ENCODE assay signal across 19 mouse cellular contexts in the genomic region with DNA sequence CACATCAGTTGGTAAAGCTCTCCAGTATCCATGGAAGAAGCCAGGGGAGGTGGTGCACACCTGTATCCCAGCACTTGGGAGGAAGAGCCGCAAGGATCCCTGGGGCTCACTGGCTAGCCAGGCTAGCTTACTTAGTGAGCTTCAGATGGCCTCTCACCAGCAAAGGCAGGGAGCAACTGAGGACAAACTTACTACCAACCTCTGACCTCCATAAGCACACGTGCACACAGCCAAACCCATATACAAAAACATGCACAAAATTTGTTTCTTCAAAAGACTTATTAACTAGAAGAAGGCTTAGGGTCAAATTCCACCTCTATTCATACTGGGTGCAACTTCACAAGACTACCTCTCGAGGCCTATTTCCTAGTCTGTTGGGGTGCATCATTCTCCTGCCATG. TPM values are rescaled to one million over a fixed set of nuclear protein-coding genes. Genes with fewer than 3 reads are reported as not detected.
A peak's percentile ranks its signal among the peaks of the same experiment; 100 is the strongest.
DNase-seq lines count a peak whose midpoint lies in the region; ATAC-seq and TF ChIP-seq lines count a peak whose summit lies in the region.
"Had no signal": no experiment of that assay in that cellular context is flagged by ENCODE, and none has a peak within 500 bp of the region (broad histone marks: within the 10 kb centered on the region; RNA-seq: fewer than 3 reads in every experiment).

No protein-coding gene starts in this region.

- no peak for TF ChIP-seq POLR2A in kidney, adult 2 months (IDR thresholded peaks at IDR 0.05; ENCODE audit: low read depth, low read length)

- no peak overlapping the region for H3K9ac ChIP-seq in liver, embryonic 13.5 days
- no peak overlapping the region for H3K9ac ChIP-seq in liver, embryonic 12.5 days
- H3K9ac ChIP-seq in hindbrain, embryonic 16.5 days (ENCODE audit: low read depth, low read length), result no peak overlapping the region
- H3K9ac ChIP-seq: limb, embryonic 13.5 days; lung, embryonic 14.5 days; midbrain, embryonic 12.5 days had no signal

- WGBS in liver, embryonic 13.5 days (ENCODE audit: insufficient replicate concordance), result 80% methylated on average over 3 of the region's 3 CpGs
- WGBS in liver, embryonic 12.5 days (ENCODE audit: insufficient replicate concordance), result 84% methylated on average over 3 of the region's 3 CpGs
- 38% methylated on average over 3 of the region's 3 CpGs for WGBS in kidney, adult 2 months
- WGBS in hindbrain, embryonic 16.5 days, result 89% methylated on average over 3 of the region's 3 CpGs

- H3K9me3 ChIP-seq in liver, embryonic 13.5 days (replicated peaks), result no peaks in the 10 kb centered on the region
- H3K9me3 ChIP-seq in liver, embryonic 12.5 days (replicated peaks), result no peaks in the 10 kb centered on the region
- no peaks in the 10 kb centered on the region for H3K9me3 ChIP-seq in hindbrain, embryonic 16.5 days (ENCODE audit: control insufficient read depth, low read length)
- H3K9me3 ChIP-seq: limb, embryonic 13.5 days; midbrain, embryonic 12.5 days had no signal

- no peaks in the 10 kb centered on the region for H3K27me3 ChIP-seq in liver, embryonic 13.5 days
- H3K27me3 ChIP-seq in liver, embryonic 12.5 days (replicated peaks), result no peaks in the 10 kb centered on the region
- no peaks in the 10 kb centered on the region for H3K27me3 ChIP-seq in kidney, adult 2 months (replicated peaks; ENCODE audit: control insufficient read depth, insufficient read depth, low read length)
- H3K27me3 ChIP-seq in hindbrain, embryonic 16.5 days (replicated peaks; ENCODE audit: control insufficient read depth, insufficient read depth, low read length), result no peaks in the 10 kb centered on the region
- H3K27me3 ChIP-seq: limb, embryonic 13.5 days; midbrain, embryonic 12.5 days had no signal

- H3K4me2 ChIP-seq in liver, embryonic 13.5 days, result peak overlapping the region; percentile 20; the same call in 1 of the 2 replicates
- no peak overlapping the region for H3K4me2 ChIP-seq in liver, embryonic 12.5 days
- no peak overlapping the region for H3K4me2 ChIP-seq in hindbrain, embryonic 16.5 days (ENCODE audit: low read length)
- H3K4me2 ChIP-seq: limb, embryonic 13.5 days; lung, embryonic 14.5 days; midbrain, embryonic 12.5 days had no signal

- no peak overlapping the region for H3K4me3 ChIP-seq in liver, embryonic 13.5 days (replicated peaks)
- H3K4me3 ChIP-seq in liver, embryonic 12.5 days, result no peak overlapping the region
- H3K4me3 ChIP-seq in kidney, adult 2 months (ENCODE audit: insufficient read depth, low read depth, low read length), result no peak overlapping the region
- no peak overlapping the region for H3K4me3 ChIP-seq in hindbrain, embryonic 16.5 days (ENCODE audit: low read length)
- H3K4me3 ChIP-seq: heart, adult 2 months; limb, embryonic 13.5 days; midbrain, embryonic 12.5 days had no signal

- no peak for TF ChIP-seq CTCF in kidney, adult 2 months (conservative IDR thresholded peaks at IDR 0.05; ENCODE audit: insufficient read depth, insufficient read length, low read depth, low read length)

- H3K27ac ChIP-seq in liver, embryonic 13.5 days, result no peak overlapping the region
- no peak overlapping the region for H3K27ac ChIP-seq in liver, embryonic 12.5 days
- H3K27ac ChIP-seq in kidney, adult 2 months (ENCODE audit: insufficient read depth, low read depth, low read length), result peak overlapping the region; percentile 36
- H3K27ac ChIP-seq in hindbrain, embryonic 16.5 days (ENCODE audit: low read depth, low read length), result no peak overlapping the region
- H3K27ac ChIP-seq: heart, adult 2 months; hindbrain, postnatal 0 days; limb, embryonic 13.5 days; macrophage; midbrain, embryonic 12.5 days had no signal

- no peak for DNase-seq in liver, embryonic 13.5 days
- peak; percentile 76 for DNase-seq in kidney, adult 2 months
- peak; percentile 62 for DNase-seq in kidney, postnatal 14 days
- DNase-seq in yolk sac, embryonic 10.5 days (ENCODE audit: low spot score), result peak; percentile 21
- DNase-seq in right cerebral cortex, adult 2 months (ENCODE audit: low spot score in 2 of 2), result no peak
- DNase-seq: cerebellum, adult 18-20 months; gastrocnemius, postnatal 14 days; heart, adult 2 months; heart, postnatal 4 days; lung, embryonic 14.5 days; thymus, adult 18-20 months; thymus, postnatal 4 days had no signal

- H3K36me3 ChIP-seq in liver, embryonic 13.5 days, result peaks cover 3% of the 10 kb centered on the region
- peaks cover 4% of the 10 kb centered on the region; the same call in 1 of the 2 replicates for H3K36me3 ChIP-seq in liver, embryonic 12.5 days
- no peaks in the 10 kb centered on the region for H3K36me3 ChIP-seq in kidney, adult 2 months (ENCODE audit: control insufficient read depth, insufficient read depth, low read length)
- no peaks in the 10 kb centered on the region for H3K36me3 ChIP-seq in hindbrain, embryonic 16.5 days (ENCODE audit: control insufficient read depth, insufficient read depth, low read length)
- H3K36me3 ChIP-seq: midbrain, embryonic 12.5 days had no signal

- H3K4me1 ChIP-seq in liver, embryonic 13.5 days (replicated peaks), result peaks cover 47% of the 10 kb centered on the region
- peaks cover 55% of the 10 kb centered on the region for H3K4me1 ChIP-seq in liver, embryonic 12.5 days
- H3K4me1 ChIP-seq in kidney, adult 2 months (ENCODE audit: control insufficient read depth, insufficient read depth, low read length), result peaks cover 36% of the 10 kb centered on the region; the same call in 1 of the 2 replicates
- peaks cover 28% of the 10 kb centered on the region for H3K4me1 ChIP-seq in hindbrain, embryonic 16.5 days (ENCODE audit: control insufficient read depth, insufficient read depth, low read depth, low read length)

- ATAC-seq in liver, embryonic 13.5 days (ENCODE audit: low read depth), result no peak
- no peak for ATAC-seq in liver, embryonic 12.5 days
- ATAC-seq in hindbrain, embryonic 16.5 days, result no peak
- ATAC-seq: forebrain, embryonic 14.5 days; hindbrain, postnatal 0 days had no signal

RNA-seq across cellular contexts. Expression of gene Tm9sf3, which starts 3.1 kb away (rescaled TPM):
- polyA plus RNA-seq in liver, embryonic 13.5 days (2015; fragmentation: Nextera tagmentation; extraction: Ambion mirVana), result 58.2 and 72.6 TPM in 2 replicates
- 93.0 and 98.7 TPM in 2 replicates for polyA plus RNA-seq in liver, embryonic 12.5 days (2016; fragmentation: Nextera tagmentation; extraction: Ambion mirVana)
- polyA plus RNA-seq in kidney, adult 2 months (2012; rRNA removed), result 63.2 and 80.6 TPM in 2 replicates
- polyA plus RNA-seq in hindbrain, embryonic 16.5 days (2015; fragmentation: Nextera tagmentation; extraction: Ambion mirVana), result 80.3 and 89.3 TPM in 2 replicates

RNA-seq across cellular contexts. Expression of gene Tll2, which starts 54.1 kb away (rescaled TPM):
- polyA plus RNA-seq in liver, embryonic 13.5 days (2015; fragmentation: Nextera tagmentation; extraction: Ambion mirVana), result 0.03 TPM in 1 of 2 replicates, not detected in the other
- polyA plus RNA-seq in liver, embryonic 12.5 days (2016; fragmentation: Nextera tagmentation; extraction: Ambion mirVana), result not detected in 2 replicates
- 0.03 TPM in 1 of 2 replicates, not detected in the other for polyA plus RNA-seq in kidney, adult 2 months (2012; rRNA removed)
- 0.91 and 1.1 TPM in 2 replicates for polyA plus RNA-seq in hindbrain, embryonic 16.5 days (2015; fragmentation: Nextera tagmentation; extraction: Ambion mirVana)
- polyA plus RNA-seq: macrophage had no signal

Comparison
In these comparisons a context has a peak if more than half of its experiments do, and no peak if none do; other contexts are left out.
1. DNase-seq: peak in kidney, adult 2 months (single experiment), kidney, postnatal 14 days (single experiment) and yolk sac, embryonic 10.5 days (single experiment); none in liver, embryonic 13.5 days (single experiment) and right cerebral cortex, adult 2 months (0 of 2).